Mouse (Mus musculus): ENCODE measurements around the gene Saxo2. TPM values are rescaled to one million over a fixed set of nuclear protein-coding genes. Genes with fewer than 3 reads are reported as not detected.
A peak's percentile ranks its signal among the peaks of the same experiment; 100 is the strongest.

Gene Saxo2
- 0.13 and 0.48 TPM in 2 replicates for polyA plus RNA-seq (2015; fragmentation: Nextera tagmentation; extraction: Ambion mirVana)

GRCm38 (mm10) chr7:82648353-82649080 is at the start of gene Saxo2, which contains the start of gene Efl1:
Gene Saxo2 (minus strand): TSS chr7:82648528.
Gene Efl1 (plus strand): TSS chr7:82648614.
- Histone ChIP-seq H3K27me3 (ENCODE audit: control insufficient read depth, insufficient read depth, low read depth, low read length) (no peaks in the 10 kb centered on the region), H3K27ac (ENCODE audit: low read length) (no peak within 1 kb of the TSS), H3K9me3 (replicated peaks; ENCODE audit: control insufficient read depth, low read length) (no peaks in the 10 kb centered on the region), H3K4me1 (ENCODE audit: control insufficient read depth, low read depth, low read length) (peaks cover 4% of the 10 kb centered on the region; the same call in 1 of the 2 replicates), H3K9ac (ENCODE audit: low read depth, low read length) (peak within 1 kb of the TSS; percentile 82), H3K4me3 (ENCODE audit: low read depth, low read length) (peak within 1 kb of the TSS; percentile 80), H3K36me3 (ENCODE audit: control insufficient read depth, insufficient read depth) (no peaks in the 10 kb centered on the region), H3K4me2 (ENCODE audit: low read depth, low read length) (peak within 1 kb of the TSS; percentile 77)
- peak; percentile 97 for ATAC-seq (ENCODE audit: low read depth)
- WGBS (ENCODE audit: insufficient replicate concordance): under 1% methylated on average over 46 of the region's 46 CpGs

- H3K9ac ChIP-seq (ENCODE audit: low read depth, low read length): no peak overlapping the region
- no peak overlapping the region for H3K4me2 ChIP-seq (ENCODE audit: low read depth, low read length)
- H3K27ac ChIP-seq (ENCODE audit: low read length): no peak overlapping the region
- ATAC-seq (ENCODE audit: low read depth): no peak
- 59% methylated on average over 8 of the region's 8 CpGs for WGBS (ENCODE audit: insufficient replicate concordance)
- H3K4me1 ChIP-seq (ENCODE audit: control insufficient read depth, low read depth, low read length): no peaks in the 10 kb centered on the region
- no peaks in the 10 kb centered on the region for H3K27me3 ChIP-seq (ENCODE audit: control insufficient read depth, insufficient read depth, low read depth, low read length)
- no peaks in the 10 kb centered on the region; the same call in 1 of the 2 replicates for H3K36me3 ChIP-seq (ENCODE audit: control insufficient read depth, insufficient read depth)
- H3K4me3 ChIP-seq (ENCODE audit: low read depth, low read length): no peak overlapping the region
- H3K9me3 ChIP-seq (replicated peaks; ENCODE audit: control insufficient read depth, low read length): no peaks in the 10 kb centered on the region
Observed at GRCm38 (mm10) chr7:82697668-82698067, 49.3 kb upstream of the Saxo2 start.

GRCm38 (mm10) chr7:82691021-82691738 is 42.9 kb upstream of the Saxo2 start:
- Histone ChIP-seq H3K4me1 (ENCODE audit: control insufficient read depth, low read depth, low read length) (peaks cover 4% of the 10 kb centered on the region; the same call in 1 of the 2 replicates), H3K36me3 (ENCODE audit: control insufficient read depth, insufficient read depth) (0 out of 2 replicates have a peak, but pooled peaks cover 5% of the 10 kb centered on the region), H3K4me3 (ENCODE audit: low read depth, low read length) (no peak overlapping the region), H3K9me3 (replicated peaks; ENCODE audit: control insufficient read depth, low read length) (no peaks in the 10 kb centered on the region), H3K9ac (ENCODE audit: low read depth, low read length) (no peak overlapping the region), H3K4me2 (ENCODE audit: low read depth, low read length) (no peak overlapping the region), H3K27ac (ENCODE audit: low read length) (0 out of 2 replicates have a peak overlapping the region, but pooled peaks have one; percentile 46), H3K27me3 (ENCODE audit: control insufficient read depth, insufficient read depth, low read depth, low read length) (no peaks in the 10 kb centered on the region)
- WGBS (ENCODE audit: insufficient replicate concordance): 24% methylated on average over 6 of the region's 6 CpGs
- ATAC-seq (ENCODE audit: low read depth): no peak; the same call in 1 of the 2 replicates

- peak; percentile 53; the same call in 1 of the 2 replicates for ATAC-seq (ENCODE audit: low read depth)
- Histone ChIP-seq H3K27me3 (ENCODE audit: control insufficient read depth, insufficient read depth, low read depth, low read length) (no peaks in the 10 kb centered on the region), H3K36me3 (ENCODE audit: control insufficient read depth, insufficient read depth) (0 out of 2 replicates have a peak, but pooled peaks cover 10% of the 10 kb centered on the region), H3K9ac (ENCODE audit: low read depth, low read length) (no peak overlapping the region), H3K9me3 (replicated peaks; ENCODE audit: control insufficient read depth, low read length) (no peaks in the 10 kb centered on the region), H3K4me3 (ENCODE audit: low read depth, low read length) (no peak overlapping the region), H3K4me1 (ENCODE audit: control insufficient read depth, low read depth, low read length) (peaks cover 4% of the 10 kb centered on the region; the same call in 1 of the 2 replicates), H3K27ac (ENCODE audit: low read length) (no peak overlapping the region), H3K4me2 (ENCODE audit: low read depth, low read length) (no peak overlapping the region)
- WGBS (ENCODE audit: insufficient replicate concordance): 25% methylated on average over 3 of the region's 3 CpGs
Observed at GRCm38 (mm10) chr7:82688736-82689135, 40.4 kb upstream of the Saxo2 start.

GRCm38 (mm10) chr7:82679901-82680300 is 31.6 kb upstream of the Saxo2 start:
- no peaks in the 10 kb centered on the region for H3K9me3 ChIP-seq (replicated peaks; ENCODE audit: control insufficient read depth, low read length)
- H3K4me3 ChIP-seq (ENCODE audit: low read depth, low read length): no peak overlapping the region
- no peaks in the 10 kb centered on the region for H3K4me1 ChIP-seq (ENCODE audit: control insufficient read depth, low read depth, low read length)
- 84% methylated on average over 5 of the region's 5 CpGs for WGBS (ENCODE audit: insufficient replicate concordance)
- no peak for ATAC-seq (ENCODE audit: low read depth)
- H3K9ac ChIP-seq (ENCODE audit: low read depth, low read length): no peak overlapping the region
- no peak overlapping the region for H3K4me2 ChIP-seq (ENCODE audit: low read depth, low read length)
- H3K27ac ChIP-seq (ENCODE audit: low read length): no peak overlapping the region
- H3K27me3 ChIP-seq (ENCODE audit: control insufficient read depth, insufficient read depth, low read depth, low read length): no peaks in the 10 kb centered on the region
- H3K36me3 ChIP-seq (ENCODE audit: control insufficient read depth, insufficient read depth): peaks cover 6% of the 10 kb centered on the region; the same call in 1 of the 2 replicates

GRCm38 (mm10) chr7:82676834-82677233 is 28.5 kb upstream of the Saxo2 start:
- ATAC-seq (ENCODE audit: low read depth): no peak
- 70% methylated on average over 6 of the region's 6 CpGs for WGBS (ENCODE audit: insufficient replicate concordance)
- no peak overlapping the region for H3K4me2 ChIP-seq (ENCODE audit: low read depth, low read length)
- peaks cover 7% of the 10 kb centered on the region for H3K36me3 ChIP-seq (ENCODE audit: control insufficient read depth, insufficient read depth)
- no peak overlapping the region for H3K4me3 ChIP-seq (ENCODE audit: low read depth, low read length)
- no peaks in the 10 kb centered on the region for H3K9me3 ChIP-seq (replicated peaks; ENCODE audit: control insufficient read depth, low read length)
- no peak overlapping the region for H3K27ac ChIP-seq (ENCODE audit: low read length)
- no peaks in the 10 kb centered on the region for H3K4me1 ChIP-seq (ENCODE audit: control insufficient read depth, low read depth, low read length)
- H3K27me3 ChIP-seq (ENCODE audit: control insufficient read depth, insufficient read depth, low read depth, low read length): no peaks in the 10 kb centered on the region
- H3K9ac ChIP-seq (ENCODE audit: low read depth, low read length): no peak overlapping the region

- H3K9ac ChIP-seq (ENCODE audit: low read depth, low read length): no peak overlapping the region
Observed at GRCm38 (mm10) chr7:82676001-82676400, 27.7 kb upstream of the Saxo2 start.

GRCm38 (mm10) chr7:82664604-82665003 is 16.3 kb upstream of the Saxo2 start:
- Histone ChIP-seq H3K36me3 (ENCODE audit: control insufficient read depth, insufficient read depth) (peaks cover 7% of the 10 kb centered on the region), H3K27me3 (ENCODE audit: control insufficient read depth, insufficient read depth, low read depth, low read length) (no peaks in the 10 kb centered on the region), H3K9me3 (replicated peaks; ENCODE audit: control insufficient read depth, low read length) (no peaks in the 10 kb centered on the region), H3K4me2 (ENCODE audit: low read depth, low read length) (no peak overlapping the region), H3K4me3 (ENCODE audit: low read depth, low read length) (no peak overlapping the region), H3K27ac (ENCODE audit: low read length) (no peak overlapping the region), H3K4me1 (ENCODE audit: control insufficient read depth, low read depth, low read length) (no peaks in the 10 kb centered on the region), H3K9ac (ENCODE audit: low read depth, low read length) (no peak overlapping the region)
- ATAC-seq (ENCODE audit: low read depth): no peak
- WGBS (ENCODE audit: insufficient replicate concordance): 69% methylated on average over 3 of the region's 3 CpGs

More at GRCm38 (mm10) chr7:82676001-82676400, 27.7 kb upstream of the Saxo2 start:
- Histone ChIP-seq H3K4me2 (ENCODE audit: low read depth, low read length) (no peak overlapping the region), H3K9me3 (replicated peaks; ENCODE audit: control insufficient read depth, low read length) (no peaks in the 10 kb centered on the region), H3K4me1 (ENCODE audit: control insufficient read depth, low read depth, low read length) (no peaks in the 10 kb centered on the region), H3K27ac (ENCODE audit: low read length) (no peak overlapping the region), H3K36me3 (ENCODE audit: control insufficient read depth, insufficient read depth) (peaks cover 9% of the 10 kb centered on the region), H3K27me3 (ENCODE audit: control insufficient read depth, insufficient read depth, low read depth, low read length) (no peaks in the 10 kb centered on the region), H3K4me3 (ENCODE audit: low read depth, low read length) (no peak overlapping the region)
- no peak for ATAC-seq (ENCODE audit: low read depth)
- whole genome bisulfite sequencing (ENCODE audit: insufficient replicate concordance): 65% methylated on average over 5 of the region's 5 CpGs
